Mouse (Mus musculus) retina, postnatal 1 day (tissue): ENCODE measurements around the gene Btbd3.

ENCODE experiments used
- DNase-seq: peaks from one replicate; pipeline ENCODE4 v3.0.0-alpha.2; 2012

Btbd3 gene

GRCm38 (mm10) chr2:138405753-138406528 lies 149.6 kb downstream of the Btbd3 start:
- DNase-seq: peak; percentile 77

- peak; percentile 35 for DNase-seq
These were observed 150.3 kb downstream of the Btbd3 start for GRCm38 (mm10) chr2:138406703-138407102.

- DNase-seq: no peak
These were observed 156.2 kb downstream of the Btbd3 start for GRCm38 (mm10) chr2:138412537-138412936.

- no peak for DNase-seq
These were observed 166.0 kb downstream of the Btbd3 start for GRCm38 (mm10) chr2:138422321-138422720.

- no peak for DNase-seq
These were observed 175.6 kb downstream of the Btbd3 start for GRCm38 (mm10) chr2:138431991-138432390.

GRCm38 (mm10) chr2:138446466-138446865 lies 190.1 kb downstream of the Btbd3 start:
- no peak for DNase-seq

GRCm38 (mm10) chr2:138446943-138447342 lies 190.6 kb downstream of the Btbd3 start:
- no peak for DNase-seq

GRCm38 (mm10) chr2:138447681-138448080 lies 191.3 kb downstream of the Btbd3 start:
- DNase-seq: no peak

- no peak for DNase-seq
These were observed 211.7 kb downstream of the Btbd3 start for GRCm38 (mm10) chr2:138468046-138468572.

GRCm38 (mm10) chr2:138473407-138473806 lies 217.0 kb downstream of the Btbd3 start:
- DNase-seq: no peak

- DNase-seq: no peak
These were observed 220.1 kb downstream of the Btbd3 start for GRCm38 (mm10) chr2:138476486-138476885.

GRCm38 (mm10) chr2:138477278-138477677 lies 220.9 kb downstream of the Btbd3 start:
- no peak for DNase-seq

GRCm38 (mm10) chr2:138482541-138482940 lies 226.2 kb downstream of the Btbd3 start:
- no peak for DNase-seq

- no peak for DNase-seq
These were observed 228.5 kb downstream of the Btbd3 start for GRCm38 (mm10) chr2:138484871-138485270.

GRCm38 (mm10) chr2:138490688-138491405 lies 234.5 kb downstream of the Btbd3 start:
- no peak for DNase-seq

- DNase-seq: no peak
These were observed 235.8 kb downstream of the Btbd3 start for GRCm38 (mm10) chr2:138492176-138492575.

GRCm38 (mm10) chr2:138503866-138504380 lies 247.6 kb downstream of the Btbd3 start:
- DNase-seq: no peak

GRCm38 (mm10) chr2:138515531-138515930 lies 259.2 kb downstream of the Btbd3 start:
- no peak for DNase-seq

GRCm38 (mm10) chr2:138528461-138528860 lies 272.1 kb downstream of the Btbd3 start:
- DNase-seq: no peak

- no peak for DNase-seq
These were observed 275.0 kb downstream of the Btbd3 start for GRCm38 (mm10) chr2:138531160-138531967.

- no peak for DNase-seq
These were observed 275.6 kb downstream of the Btbd3 start for GRCm38 (mm10) chr2:138531992-138532391.

GRCm38 (mm10) chr2:138539655-138540054 lies 283.3 kb downstream of the Btbd3 start:
- DNase-seq: no peak

GRCm38 (mm10) chr2:138548990-138549389 lies 292.6 kb downstream of the Btbd3 start:
- DNase-seq: no peak
